Mouse (Mus musculus) forebrain, postnatal 0 days (tissue): ENCODE measurements at regions not wholly inside any gene's neighbourhood (a gene's known extent, or its start where the extent isn't known, plus 50 kb on each side); places are given as distances from the start of the nearest gene placed in this dataset.

Experiments used
- ATAC-seq: fragments of 200-750 bp; cut with Nextera tagmentation; 2 replicates; pipeline ENCODE4 v1.8.0; 2017; ENCODE audit warnings: mild to moderate bottlenecking, moderate library complexity
- DNase-seq: peaks from one replicate; pipeline ENCODE4 v3.0.0-alpha.2; 2015
- H3K27ac ChIP-seq: fragments of 300-500 bp; sonication (generic); 2 replicates; pipeline ENCODE4 v1.5.1; 2014; ENCODE audit warnings: low read depth, mild to moderate bottlenecking, antibody characterized with exemption, low read length, moderate library complexity, mixed read lengths
- H3K27me3 ChIP-seq: fragments of 300-500 bp; sonication (generic); 2 replicates; pipeline ENCODE4 v1.6.1; 2014; ENCODE audit warnings: mild to moderate bottlenecking, low read length, mixed read lengths; ENCODE audit not compliant: insufficient read depth
- H3K36me3 ChIP-seq: fragments of 300-500 bp; sonication (generic); 2 replicates; pipeline ENCODE4 v1.6.1; 2014; ENCODE audit warnings: mild to moderate bottlenecking, moderate library complexity; ENCODE audit not compliant: insufficient read depth
- H3K4me1 ChIP-seq: fragments of 300-500 bp; sonication (generic); 2 replicates; pipeline ENCODE4 v1.6.1; 2014; ENCODE audit warnings: antibody characterized with exemption; ENCODE audit not compliant: insufficient read depth
- H3K4me2 ChIP-seq: fragments of 300-500 bp; sonication (generic); 2 replicates; pipeline ENCODE4 v1.6.1; 2014; ENCODE audit warnings: low read depth, mild to moderate bottlenecking, moderate library complexity
- H3K4me3 ChIP-seq: fragments of 300-500 bp; sonication (generic); 2 replicates; pipeline ENCODE4 v1.5.1; 2014; ENCODE audit warnings: low read depth, low read length, mixed read lengths
- H3K9ac ChIP-seq: fragments of 300-500 bp; sonication (generic); 2 replicates; pipeline ENCODE4 v1.6.1; 2014; ENCODE audit warnings: mild to moderate bottlenecking
- H3K9me3 ChIP-seq: fragments of 300-500 bp; sonication (generic); 2 replicates; pipeline ENCODE4 v1.6.1; 2016; ENCODE audit warnings: low read length
- CTCF ChIP-seq: sonication (generic); IDR thresholded peaks from 2 replicates; pipeline ENCODE4 v1.5.1; 2016; ENCODE audit warnings: antibody characterized with exemption, control low read depth, low read depth
- WGBS: fragments of 180-500 bp; shearing (Covaris S2); extraction: QIAGEN DNeasy Blood & Tissue Kit; methylation state at CpG from one replicate; pipeline ENCODE4 v1.1.7; 2014; 5-methylcytosine and 5-hydroxymethylcytosine counted together

- H3K4me2 ChIP-seq: no peak overlapping the region
- H3K9me3 ChIP-seq: no peaks in the 10 kb centered on the region
- no peak overlapping the region for H3K27ac ChIP-seq
- TF ChIP-seq CTCF: no peak
- H3K4me1 ChIP-seq: no peaks in the 10 kb centered on the region
- no peaks in the 10 kb centered on the region for H3K36me3 ChIP-seq
- WGBS: 81% methylated on average over 4 of the region's 4 CpGs
- H3K4me3 ChIP-seq: no peak overlapping the region
- no peak overlapping the region for H3K9ac ChIP-seq
- no peaks in the 10 kb centered on the region for H3K27me3 ChIP-seq
- no peak for DNase-seq
- ATAC-seq: no peak
These were observed 113.8 kb upstream of the Lrrn1 start for GRCm38 (mm10) chr6:107415766-107416165.

- Histone ChIP-seq H3K4me1 (no peaks in the 10 kb centered on the region), H3K27ac (no peak overlapping the region), H3K27me3 (no peaks in the 10 kb centered on the region), H3K4me3 (no peak overlapping the region), H3K9ac (no peak overlapping the region), H3K36me3 (no peaks in the 10 kb centered on the region), H3K4me2 (no peak overlapping the region), H3K9me3 (no peaks in the 10 kb centered on the region)
- no peak for TF ChIP-seq CTCF
- 49% methylated on average over 3 of the region's 3 CpGs for WGBS
- no peak for ATAC-seq
- no peak for DNase-seq
These were observed 107.5 kb upstream of the Lrrn1 start for GRCm38 (mm10) chr6:107422091-107422490.

GRCm38 (mm10) chr6:107426529-107426928, 103.0 kb upstream of the Lrrn1 start:
- ATAC-seq: peak; percentile 51; the same call in 1 of the 2 replicates
- Histone ChIP-seq H3K36me3 (no peaks in the 10 kb centered on the region), H3K27me3 (no peaks in the 10 kb centered on the region), H3K9ac (no peak overlapping the region), H3K4me3 (no peak overlapping the region), H3K4me2 (no peak overlapping the region), H3K4me1 (no peaks in the 10 kb centered on the region), H3K27ac (no peak overlapping the region), H3K9me3 (no peaks in the 10 kb centered on the region)
- no peak for TF ChIP-seq CTCF
- WGBS: 41% methylated on average over 3 of the region's 3 CpGs
- DNase-seq: no peak

GRCm38 (mm10) chr6:107431033-107431432, 98.5 kb upstream of the Lrrn1 start:
- no peak for TF ChIP-seq CTCF
- ATAC-seq: peak; percentile 38
- DNase-seq: peak; percentile 42

GRCm38 (mm10) chr6:107442058-107442457, 87.5 kb upstream of the Lrrn1 start:
- Histone ChIP-seq H3K36me3 (no peaks in the 10 kb centered on the region), H3K4me2 (no peak overlapping the region), H3K4me1 (no peaks in the 10 kb centered on the region), H3K27me3 (no peaks in the 10 kb centered on the region), H3K4me3 (no peak overlapping the region), H3K9me3 (no peaks in the 10 kb centered on the region), H3K9ac (no peak overlapping the region), H3K27ac (no peak overlapping the region)
- no peak for TF ChIP-seq CTCF
- ATAC-seq: peak; percentile 42; the same call in 1 of the 2 replicates
- peak; percentile 13 for DNase-seq
- 24% methylated on average over 1 of the region's 1 CpGs for WGBS

More at GRCm38 (mm10) chr6:107431033-107431432, 98.5 kb upstream of the Lrrn1 start:
- no peak overlapping the region for H3K27ac ChIP-seq
- H3K4me2 ChIP-seq: no peak overlapping the region
- no peaks in the 10 kb centered on the region for H3K9me3 ChIP-seq
- H3K4me1 ChIP-seq: no peaks in the 10 kb centered on the region
- no peak overlapping the region for H3K4me3 ChIP-seq
- 54% methylated on average over 4 of the region's 4 CpGs for WGBS
- H3K9ac ChIP-seq: no peak overlapping the region
- no peaks in the 10 kb centered on the region for H3K36me3 ChIP-seq
- H3K27me3 ChIP-seq: no peaks in the 10 kb centered on the region

- Histone ChIP-seq H3K9ac (no peak overlapping the region), H3K36me3 (no peaks in the 10 kb centered on the region), H3K27me3 (no peaks in the 10 kb centered on the region), H3K4me1 (no peaks in the 10 kb centered on the region), H3K9me3 (no peaks in the 10 kb centered on the region), H3K4me3 (no peak overlapping the region), H3K4me2 (no peak overlapping the region), H3K27ac (no peak overlapping the region)
- DNase-seq (no peak), ATAC-seq (no peak)
- no peak for TF ChIP-seq CTCF
- WGBS: 74% methylated on average over 3 of the region's 3 CpGs
These were observed 85.2 kb upstream of the Lrrn1 start for GRCm38 (mm10) chr6:107444336-107444735.

- no peaks in the 10 kb centered on the region for H3K36me3 ChIP-seq
- ATAC-seq: no peak
- TF ChIP-seq CTCF: no peak
- H3K9me3 ChIP-seq: no peaks in the 10 kb centered on the region
- H3K27me3 ChIP-seq: no peaks in the 10 kb centered on the region
- H3K4me2 ChIP-seq: no peak overlapping the region
- no peak overlapping the region for H3K9ac ChIP-seq
- WGBS: 88% methylated on average over 1 of the region's 1 CpGs
- no peaks in the 10 kb centered on the region for H3K4me1 ChIP-seq
- no peak overlapping the region for H3K27ac ChIP-seq
- DNase-seq: no peak
- no peak overlapping the region for H3K4me3 ChIP-seq
These were observed 70.3 kb upstream of the Lrrn1 start for GRCm38 (mm10) chr6:107459220-107459619.

GRCm38 (mm10) chr6:107462440-107462839, 67.1 kb upstream of the Lrrn1 start:
- Histone ChIP-seq H3K9me3 (no peaks in the 10 kb centered on the region), H3K36me3 (no peaks in the 10 kb centered on the region), H3K4me3 (no peak overlapping the region), H3K4me2 (no peak overlapping the region), H3K9ac (no peak overlapping the region), H3K4me1 (no peaks in the 10 kb centered on the region), H3K27ac (no peak overlapping the region), H3K27me3 (no peaks in the 10 kb centered on the region)
- WGBS: 5% methylated on average over 2 of the region's 2 CpGs
- ATAC-seq (peak; percentile 94), DNase-seq (peak; percentile 27)
- no peak for TF ChIP-seq CTCF
